Mouse (Mus musculus) limb, embryonic 13.5 days (tissue): ENCODE data around the gene Tnfsf12. TPM values are rescaled to one million over a fixed set of nuclear protein-coding genes. Genes with fewer than 3 reads are reported as not detected.

Experiments
- ATAC-seq: fragments of 200-750 bp; cut with Nextera tagmentation; 2 replicates; pipeline ENCODE4 v1.8.0; 2017; ENCODE audit warnings: low read depth, moderate number of reproducible peaks, moderate TSS enrichment; ENCODE audit not compliant: low FRiP score
- H3K27ac ChIP-seq: fragments of 300-500 bp; sonication (generic); 2 replicates; pipeline ENCODE4 v1.5.1; 2015; ENCODE audit warnings: inconsistent platforms, mild to moderate bottlenecking, moderate library complexity
- H3K27me3 ChIP-seq: fragments of 300-500 bp; sonication (generic); 2 replicates; pipeline ENCODE4 v1.6.1; 2015; ENCODE audit warnings: mild to moderate bottlenecking, inconsistent platforms
- H3K36me3 ChIP-seq: fragments of 300-500 bp; sonication (generic); 2 replicates; pipeline ENCODE4 v1.6.1; 2015; ENCODE audit warnings: inconsistent platforms, mild to moderate bottlenecking, moderate library complexity
- H3K4me1 ChIP-seq: fragments of 300-500 bp; sonication (generic); 2 replicates; pipeline ENCODE4 v1.6.1; 2015; ENCODE audit warnings: inconsistent platforms
- H3K4me2 ChIP-seq: fragments of 300-500 bp; sonication (generic); replicated peaks from 2 replicates; pipeline ENCODE4 v1.6.1; 2015; ENCODE audit warnings: inconsistent platforms, mild to moderate bottlenecking, moderate library complexity
- H3K4me3 ChIP-seq: fragments of 300-500 bp; sonication (generic); 2 replicates; pipeline ENCODE4 v1.5.1; 2015; ENCODE audit warnings: moderate library complexity, mild to moderate bottlenecking, inconsistent platforms
- H3K9ac ChIP-seq: fragments of 300-500 bp; sonication (generic); 2 replicates; pipeline ENCODE4 v1.6.1; 2015; ENCODE audit warnings: mild to moderate bottlenecking, inconsistent platforms
- H3K9me3 ChIP-seq: fragments of 300-500 bp; sonication (generic); 2 replicates; pipeline ENCODE4 v1.6.1; 2016; ENCODE audit warnings: inconsistent platforms
- WGBS: fragments of 180-500 bp; shearing (Covaris S2); methylation state at CpG from one replicate; pipeline ENCODE4 v1.1.7; 2015; 5-methylcytosine and 5-hydroxymethylcytosine counted together
- microRNA counts: library from miRNA; unstranded; fragments of <30 nt; microRNA quantifications from one replicate; lab custom pipeline; 2016
- microRNA-seq: library from miRNA; unstranded; fragments of <30 nt; microRNA quantifications from one replicate; pipeline ENCODE4, GENCODE M21; 2016
- polyA plus RNA-seq: library from polyadenylated mRNA; unstranded; fragments of >200 nt; fragmentation: Nextera tagmentation; extraction: Ambion mirVana; gene quantifications from 2 replicates; pipeline ENCODE4 v1.2.1, GENCODE M21; 2015

Tnfsf12 gene
- polyA plus RNA-seq, 1 experiment from 2014 or later = 5.9 TPM

- Histone ChIP-seq H3K36me3 (peaks cover 68% of the 10 kb centered on the region), H3K4me2 (peak overlapping the region; percentile 14; the same call in 1 of the 2 replicates), H3K4me3 (no peak overlapping the region; the same call in 1 of the 2 replicates), H3K4me1 (peaks cover 32% of the 10 kb centered on the region), H3K27me3 (no peaks in the 10 kb centered on the region), H3K9me3 (no peaks in the 10 kb centered on the region), H3K27ac (peak overlapping the region; percentile 11; the same call in 1 of the 2 replicates), H3K9ac (0 out of 2 replicates have a peak overlapping the region, but pooled peaks have one; percentile 4)
- ATAC-seq = no peak
- 77% methylated on average over 10 of the region's 10 CpGs for WGBS
Measured at GRCm38 (mm10) chr11:69656617-69657461, 38.8 kb downstream of the Tnfsf12 start.

DNA sequence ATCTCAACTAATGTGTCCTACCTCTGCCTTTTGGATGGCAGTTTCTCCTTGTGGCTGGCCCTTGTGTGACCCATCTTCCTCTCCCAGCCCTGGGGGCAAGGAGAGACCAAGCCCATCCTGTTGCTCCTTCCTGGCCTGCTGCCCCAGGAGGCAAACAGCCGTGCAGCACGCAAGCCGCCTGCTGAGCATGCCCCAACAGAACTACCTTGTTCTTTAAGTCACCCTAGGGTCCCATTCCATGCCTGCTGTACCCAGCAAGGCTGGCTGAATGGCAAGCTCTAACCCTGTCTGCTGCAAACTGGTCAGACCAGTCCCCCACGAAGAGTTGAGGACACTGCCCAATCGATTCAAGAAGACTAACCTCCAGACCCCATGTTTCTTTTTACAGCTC lies 39.6 kb downstream of the Tnfsf12 start:
- no peak overlapping the region; the same call in 1 of the 2 replicates for H3K27ac ChIP-seq
- 79% methylated on average over 5 of the region's 5 CpGs for WGBS
- H3K36me3 ChIP-seq = peaks cover 75% of the 10 kb centered on the region
- H3K9ac ChIP-seq = peak overlapping the region; percentile 31; the same call in 1 of the 2 replicates
- no peaks in the 10 kb centered on the region for H3K9me3 ChIP-seq
- H3K27me3 ChIP-seq = no peaks in the 10 kb centered on the region
- no peak for ATAC-seq
- peak overlapping the region; percentile 19; the same call in 1 of the 2 replicates for H3K4me2 ChIP-seq
- no peak overlapping the region for H3K4me3 ChIP-seq
- H3K4me1 ChIP-seq = peaks cover 24% of the 10 kb centered on the region

- WGBS = 18% methylated on average over 34 of the region's 34 CpGs
- Histone ChIP-seq H3K36me3 (peaks cover 81% of the 10 kb centered on the region), H3K9me3 (no peaks in the 10 kb centered on the region), H3K9ac (peak within 1 kb of the TSS; percentile 39), H3K27ac (peak within 1 kb of the TSS; percentile 55; the same call in 1 of the 2 replicates), H3K4me1 (peaks cover 24% of the 10 kb centered on the region), H3K4me2 (peak within 1 kb of the TSS; percentile 36), H3K4me3 (no peak within 1 kb of the TSS), H3K27me3 (no peaks in the 10 kb centered on the region)
- ATAC-seq = peak; percentile 79
Measured at GRCm38 (mm10) chr11:69655264-69656064, 40.2 kb downstream of the Tnfsf12 start, which contains the start of gene Sox15. Sox15 (plus strand) TSS chr11:69655314.

- Histone ChIP-seq H3K4me1 (peaks cover 24% of the 10 kb centered on the region), H3K4me2 (no peak overlapping the region), H3K4me3 (no peak overlapping the region), H3K27me3 (no peaks in the 10 kb centered on the region), H3K36me3 (peaks cover 82% of the 10 kb centered on the region), H3K9me3 (no peaks in the 10 kb centered on the region), H3K27ac (peak overlapping the region; percentile 55; the same call in 1 of the 2 replicates), H3K9ac (peak overlapping the region; percentile 26; the same call in 1 of the 2 replicates)
- 24% methylated on average over 9 of the region's 9 CpGs for WGBS
- no peak for ATAC-seq
Measured at GRCm38 (mm10) chr11:69654760-69655159, 40.9 kb downstream of the Tnfsf12 start.

- no peaks in the 10 kb centered on the region for H3K27me3 ChIP-seq
- WGBS = 76% methylated on average over 5 of the region's 5 CpGs
- H3K9me3 ChIP-seq = no peaks in the 10 kb centered on the region
- ATAC-seq = no peak
- no peak overlapping the region for H3K4me2 ChIP-seq
- peaks cover 24% of the 10 kb centered on the region for H3K4me1 ChIP-seq
- H3K36me3 ChIP-seq = peaks cover 83% of the 10 kb centered on the region
- no peak overlapping the region for H3K27ac ChIP-seq
- 0 out of 2 replicates have a peak overlapping the region, but pooled peaks have one; percentile 36 for H3K9ac ChIP-seq
- H3K4me3 ChIP-seq = no peak overlapping the region
Measured at GRCm38 (mm10) chr11:69653399-69653798, 42.2 kb downstream of the Tnfsf12 start.

GRCm38 (mm10) chr11:69645860-69646259 lies 49.8 kb downstream of the Tnfsf12 start:
- no peak overlapping the region for H3K27ac ChIP-seq
- no peaks in the 10 kb centered on the region for H3K4me1 ChIP-seq
- no peaks in the 10 kb centered on the region for H3K9me3 ChIP-seq
- H3K4me2 ChIP-seq = no peak overlapping the region
- no peak overlapping the region for H3K4me3 ChIP-seq
- WGBS = 92% methylated on average over 5 of the region's 5 CpGs
- no peaks in the 10 kb centered on the region for H3K27me3 ChIP-seq
- H3K9ac ChIP-seq = no peak overlapping the region
- peaks cover 98% of the 10 kb centered on the region for H3K36me3 ChIP-seq
- no peak for ATAC-seq

MicroRNA genes within 50 kb of the gene (microRNA counts, 519-probe panel; counts per million panel counts)
- microRNA mmu-miR-1934 (lab: Ali Mortazavi, UCI) = not detected

Small RNA genes lying within 50 kb of the gene (microRNA-seq; reads per million reads assigned to microRNA genes)
- 3.0 reads per million, percentile 12 among the genes with 10 or more reads in this experiment for gene Mir1934

Other genes with a start within 250 kb of the Tnfsf12 start
- 2.2 and 2.4 TPM in 2 replicates for gene Dnah2, start 146.7 kb downstream of the Tnfsf12 start, polyA plus RNA-seq
- 45.8 and 47.6 TPM in 2 replicates for gene Efnb3, start 135.6 kb downstream of the Tnfsf12 start, polyA plus RNA-seq
- gene Wrap53, start 115.6 kb downstream of the Tnfsf12 start, polyA plus RNA-seq = 28.3 and 31.0 TPM in 2 replicates
- gene Trp53, start 115.5 kb downstream of the Tnfsf12 start, polyA plus RNA-seq = 158 and 161 TPM in 2 replicates
- gene Atp1b2, start 89.9 kb downstream of the Tnfsf12 start, polyA plus RNA-seq = 5.7 and 6.0 TPM in 2 replicates
- gene Shbg, start 77.9 kb downstream of the Tnfsf12 start, polyA plus RNA-seq = 0.22 TPM in 1 of 2 replicates, not detected in the other
- gene Sat2, start 73.8 kb downstream of the Tnfsf12 start, polyA plus RNA-seq = 24.1 and 28.0 TPM in 2 replicates
- gene Fxr2, start 62.9 kb downstream of the Tnfsf12 start, polyA plus RNA-seq = 37.3 and 38.0 TPM in 2 replicates
- gene Sox15, start 40.5 kb downstream of the Tnfsf12 start, polyA plus RNA-seq = 0.57 and 0.69 TPM in 2 replicates
- 59.3 and 66.8 TPM in 2 replicates for gene Mpdu1, start 33.2 kb downstream of the Tnfsf12 start, polyA plus RNA-seq
- gene Cd68, start 29.7 kb downstream of the Tnfsf12 start, polyA plus RNA-seq = 12.0 and 14.8 TPM in 2 replicates
- 560 and 570 TPM in 2 replicates for gene Eif4a1, start 23.4 kb downstream of the Tnfsf12 start, polyA plus RNA-seq
- gene Senp3, start 13.8 kb downstream of the Tnfsf12 start, polyA plus RNA-seq = 123 and 125 TPM in 2 replicates
- gene Tnfsf13, start 10.1 kb downstream of the Tnfsf12 start, polyA plus RNA-seq = 0.33 TPM in 1 of 2 replicates, not detected in the other
- 3.7 and 4.4 TPM in 2 replicates for gene Tnfsfm13, start 249 bp upstream of the Tnfsf12 start, polyA plus RNA-seq
- 27.2 and 28.5 TPM in 2 replicates for gene Polr2a, start 62.8 kb upstream of the Tnfsf12 start, polyA plus RNA-seq
- gene Slc35g3, start 66.1 kb upstream of the Tnfsf12 start, polyA plus RNA-seq = not detected in 2 replicates
- 3.2 and 3.4 TPM in 2 replicates for gene Zbtb4, start 70.1 kb upstream of the Tnfsf12 start, polyA plus RNA-seq
- gene Chrnb1, start 100.1 kb upstream of the Tnfsf12 start, polyA plus RNA-seq = 23.6 and 27.7 TPM in 2 replicates
- 2.8 and 2.9 TPM in 2 replicates for gene Fgf11, start 106.0 kb upstream of the Tnfsf12 start, polyA plus RNA-seq
- gene Tmem102, start 109.8 kb upstream of the Tnfsf12 start, polyA plus RNA-seq = 2.5 and 2.6 TPM in 2 replicates
- gene Gm39566, start 119.4 kb upstream of the Tnfsf12 start, polyA plus RNA-seq = not detected in 2 replicates
- gene Spem2, start 122.6 kb upstream of the Tnfsf12 start, polyA plus RNA-seq = not detected in 2 replicates
- 0.18 and 0.24 TPM in 2 replicates for gene Spem1, start 126.3 kb upstream of the Tnfsf12 start, polyA plus RNA-seq
- gene Nlgn2, start 141.9 kb upstream of the Tnfsf12 start, polyA plus RNA-seq = 11.5 and 11.8 TPM in 2 replicates
- gene Tmem256, start 142.7 kb upstream of the Tnfsf12 start, polyA plus RNA-seq = 368 and 376 TPM in 2 replicates
- 135 and 140 TPM in 2 replicates for gene Plscr3, start 150.5 kb upstream of the Tnfsf12 start, polyA plus RNA-seq
- gene Tnk1, start 162.9 kb upstream of the Tnfsf12 start, polyA plus RNA-seq = 1.9 and 2.0 TPM in 2 replicates
- gene Tmem95, start 182.2 kb upstream of the Tnfsf12 start, polyA plus RNA-seq = 0.51 TPM in 1 of 2 replicates, not detected in the other
- 4.3 and 4.4 TPM in 2 replicates for gene Kctd11, start 185.6 kb upstream of the Tnfsf12 start, polyA plus RNA-seq
- gene Acap1, start 199.7 kb upstream of the Tnfsf12 start, polyA plus RNA-seq = 1.1 and 1.5 TPM in 2 replicates
- gene 2810408A11Rik, start 205.1 kb upstream of the Tnfsf12 start, polyA plus RNA-seq = 16.1 and 19.4 TPM in 2 replicates
- gene Neurl4, start 205.2 kb upstream of the Tnfsf12 start, polyA plus RNA-seq = 10.2 and 12.9 TPM in 2 replicates
- gene Gps2, start 218.0 kb upstream of the Tnfsf12 start, polyA plus RNA-seq = 90.0 and 90.1 TPM in 2 replicates
- 1,543 and 1,562 TPM in 2 replicates for gene Eif5a, start 226.1 kb upstream of the Tnfsf12 start, polyA plus RNA-seq
- 9.3 and 9.7 TPM in 2 replicates for gene Ybx2, start 239.9 kb upstream of the Tnfsf12 start, polyA plus RNA-seq